In genomic region chr16:91035866-91036265, GRCm38 (mm10) we compare ENCODE assay signal across 14 mouse cellular contexts.
"Had no signal": no experiment of that assay in that cellular context is flagged by ENCODE, and none has a peak within 500 bp of the region (broad histone marks: within the 10 kb centered on the region; RNA-seq: fewer than 3 reads in every experiment).

No protein-coding gene starts in this region.

- DNase-seq: gastrocnemius, postnatal 14 days; gastrocnemius, postnatal 36 days; heart, adult 18-20 months; heart, postnatal 10 days; heart, postnatal 36 days; kidney, adult 11 months; kidney, adult 2 months; kidney, adult 9 months; kidney, postnatal 14 days; kidney, postnatal 36 days; layer of hippocampus, adult 9-11 months; layer of hippocampus, postnatal 36 days; left cerebral cortex, postnatal 4 days; liver, embryonic 13.5 days had no signal
